ENCODE assay signal across 8 mouse cellular contexts in the genomic region with DNA sequence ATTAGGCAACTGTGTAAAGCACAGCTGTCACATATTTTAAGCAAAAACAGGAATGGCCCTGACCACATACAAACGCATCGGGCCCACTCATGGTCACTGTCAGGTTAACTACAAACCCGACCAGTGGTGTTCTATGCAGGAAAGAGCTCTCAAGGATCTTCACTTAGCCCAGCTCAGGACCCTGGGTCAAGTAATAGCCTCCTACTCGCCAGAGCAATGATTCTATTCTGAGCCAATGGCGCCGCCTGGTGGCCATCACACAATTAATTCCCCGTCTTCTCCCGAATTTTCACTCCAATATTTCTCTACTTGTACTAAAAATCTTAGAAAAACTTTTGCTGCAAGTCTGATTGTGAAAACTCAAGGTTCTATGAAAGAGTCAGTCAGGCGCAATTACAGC. TPM values are rescaled to one million over a fixed set of nuclear protein-coding genes. Genes with fewer than 3 reads are reported as not detected.
DNase-seq lines count a peak whose midpoint lies in the region; ATAC-seq lines count a peak whose summit lies in the region.

No protein-coding gene starts in this region.

- H3K9ac ChIP-seq in intestine, embryonic 15.5 days: no peak overlapping the region

- H3K27me3 ChIP-seq in intestine, embryonic 15.5 days (replicated peaks): no peaks in the 10 kb centered on the region

- H3K4me3 ChIP-seq in intestine, embryonic 15.5 days (replicated peaks): no peak overlapping the region

- no peaks in the 10 kb centered on the region for H3K36me3 ChIP-seq in intestine, embryonic 15.5 days

- 0 out of 2 replicates have a peak, but pooled peaks have one; percentile 45 for ATAC-seq in intestine, embryonic 15.5 days

- WGBS in intestine, embryonic 15.5 days: 17% methylated on average over 9 of the region's 9 CpGs

- no peak overlapping the region for H3K27ac ChIP-seq in intestine, embryonic 15.5 days

- H3K4me1 ChIP-seq in intestine, embryonic 15.5 days (replicated peaks): no peaks in the 10 kb centered on the region

- no peak overlapping the region for H3K4me2 ChIP-seq in intestine, embryonic 15.5 days (replicated peaks)

- no peaks in the 10 kb centered on the region for H3K9me3 ChIP-seq in intestine, embryonic 15.5 days

- peak; percentile 28 for DNase-seq in gastrocnemius, adult 18-20 months (ENCODE audit: low spot score)
- no peak for DNase-seq in gastrocnemius, postnatal 25 days
- DNase-seq in 416B (ENCODE audit: low read depth): peak; percentile 50
- peak; percentile 87 for DNase-seq in adrenal gland, postnatal 10 days
- peak; percentile 78 for DNase-seq in embryo, embryonic 10 days (ENCODE audit: low spot score)
- peak; percentile 64 for DNase-seq in lung, postnatal 36 days
- peak; percentile 23 for DNase-seq in thymus, postnatal 14 days

RNA-seq across cellular contexts. Expression of gene Scg5, which starts 21.3 kb away (rescaled TPM):
- not detected for total RNA-seq in gastrocnemius, adult 18-20 months (2021)
- total RNA-seq in gastrocnemius, postnatal 25 days (2021): under 1 TPM in 1 of 2 experiments, not detected in 1; 0.21 TPM
- 10 to 100 TPM; 38.8 to 41.7 TPM for total RNA-seq in adrenal gland, postnatal 10 days (2021)
- 13.3 and 13.6 TPM in 2 replicates for polyA plus RNA-seq in intestine, embryonic 15.5 days (2015; fragmentation: Nextera tagmentation; extraction: Ambion mirVana)

RNA-seq across cellular contexts. Expression of gene Arhgap11a, which starts 40.8 kb away (rescaled TPM):
- total RNA-seq in gastrocnemius, adult 18-20 months (2021): under 1 TPM; 0.81 to 0.87 TPM
- total RNA-seq in gastrocnemius, postnatal 25 days (2021): 1 to 10 TPM; 1.4 to 1.6 TPM
- total RNA-seq in adrenal gland, postnatal 10 days (2021): 10 to 100 TPM; 11.6 to 15.3 TPM
- polyA plus RNA-seq in intestine, embryonic 15.5 days (2015; fragmentation: Nextera tagmentation; extraction: Ambion mirVana): 21.7 and 24.2 TPM in 2 replicates

RNA-seq across cellular contexts. Expression of gene Grem1, which starts 49.2 kb away (rescaled TPM):
- under 1 TPM in 1 of 2 experiments, not detected in 1; 0.09 TPM for total RNA-seq in gastrocnemius, adult 18-20 months (2021)
- not detected for total RNA-seq in gastrocnemius, postnatal 25 days (2021)
- 1 to 10 TPM; 1.3 to 1.9 TPM for total RNA-seq in adrenal gland, postnatal 10 days (2021)
- 8.1 and 9.0 TPM in 2 replicates for polyA plus RNA-seq in intestine, embryonic 15.5 days (2015; fragmentation: Nextera tagmentation; extraction: Ambion mirVana)

Comparison
In these comparisons a context has a peak if more than half of its experiments do, and no peak if none do; other contexts are left out.
1. RNA of gene Scg5, which starts 21.3 kb away (total RNA-seq): 38.8 to 41.7 TPM in adrenal gland, postnatal 10 days; 0.21 TPM in gastrocnemius, postnatal 25 days and not detected in gastrocnemius, adult 18-20 months; every median in the first group is over 10 times any median in the second.
2. RNA of gene Arhgap11a, which starts 40.8 kb away (total RNA-seq): 11.6 to 15.3 TPM in adrenal gland, postnatal 10 days; 1.4 to 1.6 TPM in gastrocnemius, postnatal 25 days and 0.81 to 0.87 TPM in gastrocnemius, adult 18-20 months; every median in the first group is over 4 times any median in the second.